Mouse (Mus musculus) bone marrow macrophage, adult 2 months (primary cell): Measurements from ENCODE around the gene Ykt6. TPM values are rescaled to one million over a fixed set of nuclear protein-coding genes. Genes with fewer than 3 reads are reported as not detected.

Experiments used
- H3K27ac ChIP-seq: 2 replicates; pipeline ENCODE4 v1.5.1; 2012; ENCODE audit warnings: low read depth, low read length; ENCODE audit not compliant: insufficient read depth
- H3K4me1 ChIP-seq: 2 replicates; pipeline ENCODE4 v1.6.1; 2012; ENCODE audit warnings: low read length; ENCODE audit not compliant: control insufficient read depth, insufficient read depth
- H3K4me3 ChIP-seq: 2 replicates; pipeline ENCODE4 v1.5.1; 2012; ENCODE audit warnings: mild to moderate bottlenecking, low read length, moderate library complexity; ENCODE audit not compliant: insufficient read depth
- CTCF ChIP-seq: IDR thresholded peaks from 2 replicates; pipeline ENCODE4 v1.5.1; 2012; ENCODE audit warnings: low read depth, mild to moderate bottlenecking, low read length, moderate library complexity
- POLR2A ChIP-seq: IDR thresholded peaks from 2 replicates; pipeline ENCODE4 v1.6.1; 2012; ENCODE audit warnings: mild to moderate bottlenecking, low read depth, low read length, borderline replicate concordance
- polyA plus RNA-seq: library from polyadenylated mRNA; stranded (reverse); fragments of >200 nt; gene quantifications from 2 replicates; pipeline ENCODE4 v1.2.4, GENCODE M21; 2012; ENCODE audit not compliant: missing spikeins, insufficient read depth, insufficient read length

Ykt6 gene
- polyA plus RNA-seq, 1 experiment: 50.0 TPM

DNA sequence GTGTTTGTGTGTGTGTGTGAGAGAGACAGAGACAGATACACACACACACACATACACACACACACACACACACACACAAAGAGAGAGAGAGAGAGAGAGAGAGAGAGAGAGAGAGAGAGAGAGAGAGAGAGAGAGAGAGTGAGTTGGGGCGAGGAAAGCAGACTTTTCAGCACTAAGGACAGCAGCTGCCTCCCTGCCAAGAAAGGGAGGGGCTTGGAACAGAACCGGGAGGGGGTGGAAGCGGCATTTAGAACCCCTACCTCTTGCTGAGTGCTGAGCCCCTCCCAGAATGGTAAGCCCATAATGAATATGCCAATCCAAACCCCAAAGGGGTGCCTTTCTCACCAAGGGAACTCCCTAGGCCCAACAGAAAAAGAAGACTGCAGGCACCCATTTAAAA, 60.9 kb downstream of the Ykt6 start:
- no peak overlapping the region for H3K27ac ChIP-seq
- no peak overlapping the region for H3K4me3 ChIP-seq
- peaks cover 5% of the 10 kb centered on the region for H3K4me1 ChIP-seq
- TF ChIP-seq CTCF (no peak), POLR2A (no peak)

DNA sequence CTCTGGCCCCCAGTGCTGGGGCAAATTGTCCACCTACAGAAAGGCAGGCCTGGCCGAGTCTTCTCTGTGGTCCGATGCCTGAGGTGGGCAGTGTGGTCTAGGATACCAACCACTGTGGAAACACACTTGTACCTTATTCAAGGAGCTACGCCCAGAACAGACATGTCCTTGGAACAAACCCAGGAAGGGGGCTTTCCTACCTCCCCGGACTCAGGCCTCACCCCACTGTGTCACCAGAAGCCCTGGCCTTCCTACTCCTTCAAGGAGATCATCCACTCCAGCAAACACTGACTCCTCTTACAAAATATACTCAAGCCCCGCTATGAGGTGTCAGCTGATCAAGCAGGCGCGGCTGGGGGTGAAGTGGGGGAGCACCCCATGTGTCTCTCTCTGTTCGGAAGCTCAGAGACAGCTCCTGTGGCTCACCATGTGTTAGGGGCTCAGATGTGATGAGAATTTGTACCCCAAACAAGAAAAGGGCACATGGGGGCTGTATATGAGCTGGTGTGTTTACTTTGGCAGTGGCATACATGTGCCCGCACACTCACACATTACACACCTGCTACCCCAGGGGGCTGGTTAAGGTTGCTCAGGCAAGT, 61.4 kb downstream of the Ykt6 start:
- Histone ChIP-seq H3K4me3 (no peak overlapping the region), H3K4me1 (peaks cover 5% of the 10 kb centered on the region), H3K27ac (no peak overlapping the region)
- TF ChIP-seq POLR2A (no peak), CTCF (no peak)

Other genes starting within 250 kb of the Ykt6 start
- gene Mrps24, start 240.0 kb upstream of the Ykt6 start, polyA plus RNA-seq: 58.6 and 67.8 TPM in 2 replicates
- gene Urgcp, start 193.3 kb upstream of the Ykt6 start, polyA plus RNA-seq: 9.8 and 17.3 TPM in 2 replicates
- 59.1 and 61.9 TPM in 2 replicates for gene Dbnl, start 167.2 kb upstream of the Ykt6 start, polyA plus RNA-seq
- not detected in 2 replicates for gene Pgam2, start 152.0 kb upstream of the Ykt6 start, polyA plus RNA-seq
- gene Polm, start 117.7 kb upstream of the Ykt6 start, polyA plus RNA-seq: 11.4 and 14.4 TPM in 2 replicates
- 2.8 and 4.8 TPM in 2 replicates for gene Aebp1, start 93.7 kb upstream of the Ykt6 start, polyA plus RNA-seq
- 13.5 and 13.8 TPM in 2 replicates for gene Pold2, start 77.4 kb upstream of the Ykt6 start, polyA plus RNA-seq
- not detected in 2 replicates for gene Myl7, start 56.9 kb upstream of the Ykt6 start, polyA plus RNA-seq
- not detected in 2 replicates for gene Gck, start 5.6 kb upstream of the Ykt6 start, polyA plus RNA-seq
- 0.20 and 0.63 TPM in 2 replicates for gene Camk2b, start 110.7 kb downstream of the Ykt6 start, polyA plus RNA-seq
- gene A730071L15Rik, start 244.3 kb downstream of the Ykt6 start, polyA plus RNA-seq: not detected in 2 replicates
- 30.6 and 35.0 TPM in 2 replicates for gene Nudcd3, start 244.7 kb downstream of the Ykt6 start, polyA plus RNA-seq